Mouse (Mus musculus) megakaryocyte, embryonic 14.5 days (primary cell): ENCODE measurements around the gene Adamts20.

Source experiments
- FLI1 ChIP-seq: IDR thresholded peaks from 2 replicates; pipeline ENCODE4 v1.6.1; 2012; ENCODE audit warnings: low read length, inconsistent platforms, mixed read lengths
- GATA1 ChIP-seq: IDR thresholded peaks from 3 replicates; pipeline ENCODE4 v1.6.1; 2012; ENCODE audit warnings: mixed read lengths, low read length, inconsistent platforms, borderline replicate concordance

GRCm38 (mm10) chr15:94379425-94379824, 85.8 kb downstream of the Adamts20 start:
- TF ChIP-seq GATA1 = no peak
- no peak for TF ChIP-seq FLI1
